10 mouse cellular contexts compared by ENCODE assay signal in genomic region chr16:95833455-95833854, GRCm38 (mm10).
DNase-seq lines count a peak whose midpoint lies in the region; ATAC-seq and TF ChIP-seq lines count a peak whose summit lies in the region.
"Had no signal": no experiment of that assay in that cellular context is flagged by ENCODE, and none has a peak within 500 bp of the region (broad histone marks: within the 10 kb centered on the region; RNA-seq: fewer than 3 reads in every experiment).

No protein-coding gene starts in this region.

- intact Hi-C loops in heart, adult 2 months (cut with DNase I), result loop anchor here (2.0 to 5.0 kb wide), 2 partner anchors 83 to 131 kb away; partner anchors contain the start of gene Ets2

- no peak for ATAC-seq in heart, embryonic 12.5 days (ENCODE audit: insufficient number of reproducible peaks, low FRiP score)
- no peak for ATAC-seq in heart, embryonic 16.5 days (replicated peaks; ENCODE audit: extremely low read depth, insufficient read depth, low FRiP score)
- no peak for ATAC-seq in forebrain, embryonic 14.5 days
- ATAC-seq in midbrain, embryonic 16.5 days, result no peak

- TF ChIP-seq POLR2A in heart, adult 2 months (IDR thresholded peaks at IDR 0.05; ENCODE audit: insufficient read depth, low read depth, low read length), result 0 out of 2 replicates have a peak, but pooled peaks have one; percentile 26
- no peak for TF ChIP-seq POLR2A in MEL (IDR thresholded peaks at IDR 0.05; ENCODE audit: control insufficient read depth in 1 of 2, insufficient read depth in 1 of 2, low read depth in 1 of 2, low read length in 2 of 2, poor library complexity in 1 of 2)
- TF ChIP-seq POLR2A in thymus, adult 2 months (IDR thresholded peaks at IDR 0.05; ENCODE audit: control insufficient read depth, extremely low read depth, insufficient read depth, low read length, poor library complexity), result no peak

- TF ChIP-seq CTCF in heart, adult 2 months (IDR thresholded peaks at IDR 0.05), result no peak
- no peak for TF ChIP-seq CTCF in MEL (IDR thresholded peaks at IDR 0.05 in 2 of 3, conservative IDR thresholded peaks at IDR 0.05 in 1 of 3; ENCODE audit: control insufficient read depth in 1 of 3, insufficient read depth in 1 of 3, low read depth in 2 of 3, low read length in 3 of 3, poor library complexity in 1 of 3, severe bottlenecking in 1 of 3)
- TF ChIP-seq CTCF in thymus, adult 2 months (IDR thresholded peaks at IDR 0.05; ENCODE audit: borderline replicate concordance, control insufficient read depth, extremely low read depth, insufficient read depth, low read length, poor library complexity), result no peak

- peak; percentile 50 to 68 for DNase-seq in heart, adult 2 months
- DNase-seq in MEL (ENCODE audit: low read depth, low spot score), result peak; percentile 44
- peak; percentile 65 for DNase-seq in lung, postnatal 10 days
- no peak for DNase-seq in thymus, adult 2 months
- DNase-seq in forebrain, embryonic 14.5 days (ENCODE audit: low spot score), result no peak
- DNase-seq: gastrocnemius, postnatal 36 days had no signal

- WGBS in heart, adult 2 months, result 34% methylated on average over 10 of the region's 10 CpGs
- 71% methylated on average over 10 of the region's 10 CpGs for WGBS in heart, embryonic 12.5 days
- 57% methylated on average over 10 of the region's 10 CpGs for WGBS in heart, embryonic 16.5 days
- WGBS in thymus, adult 2 months, result 31% methylated on average over 10 of the region's 10 CpGs
- WGBS in forebrain, embryonic 14.5 days, result 83% methylated on average over 10 of the region's 10 CpGs
- WGBS in midbrain, embryonic 16.5 days, result 79% methylated on average over 10 of the region's 10 CpGs

- H3K4me3 ChIP-seq in heart, adult 2 months, result no peak overlapping the region
- no peak overlapping the region for H3K4me3 ChIP-seq in heart, embryonic 12.5 days
- H3K4me3 ChIP-seq in MEL (ENCODE audit: control insufficient read depth in 1 of 2, insufficient read depth in 1 of 2, low read depth in 2 of 2, low read length in 2 of 2), result no peak overlapping the region
- H3K4me3 ChIP-seq in heart, embryonic 16.5 days (ENCODE audit: low read length), result no peak overlapping the region
- H3K4me3 ChIP-seq in thymus, adult 2 months (ENCODE audit: control insufficient read depth, insufficient read depth, low read length), result no peak overlapping the region
- no peak overlapping the region for H3K4me3 ChIP-seq in forebrain, embryonic 14.5 days (ENCODE audit: low read depth, low read length)
- no peak overlapping the region for H3K4me3 ChIP-seq in midbrain, embryonic 16.5 days (ENCODE audit: low read depth, low read length)

- no peaks in the 10 kb centered on the region for H3K79me2 ChIP-seq in heart, adult 2 months (replicated peaks; ENCODE audit: control insufficient read depth, insufficient read depth, low read length)
- H3K79me2 ChIP-seq in MEL (ENCODE audit: control insufficient read depth, insufficient read depth, low read length, poor library complexity), result no peaks in the 10 kb centered on the region

- 0 out of 2 replicates have a peak, but pooled peaks have one; percentile 8 for TF ChIP-seq EP300 in heart, adult 2 months (IDR thresholded peaks at IDR 0.05; ENCODE audit: insufficient read depth, low read depth, low read length)
- TF ChIP-seq EP300 in MEL (IDR thresholded peaks at IDR 0.05; ENCODE audit: low read depth in 1 of 2, low read length in 2 of 2), result peak in 1 of 2 experiments; percentile 26; a peak in 1 of 4 replicates

- no peak overlapping the region for H3K4me2 ChIP-seq in heart, embryonic 12.5 days
- no peak overlapping the region for H3K4me2 ChIP-seq in heart, embryonic 16.5 days (ENCODE audit: low read depth, low read length)
- no peak overlapping the region for H3K4me2 ChIP-seq in forebrain, embryonic 14.5 days (ENCODE audit: low read length)
- H3K4me2 ChIP-seq in midbrain, embryonic 16.5 days (ENCODE audit: low read length), result no peak overlapping the region

- no peak overlapping the region for H3K9ac ChIP-seq in heart, adult 2 months (ENCODE audit: low read depth, low read length)
- no peak overlapping the region for H3K9ac ChIP-seq in heart, embryonic 12.5 days
- H3K9ac ChIP-seq in MEL (ENCODE audit: control insufficient read depth, low read depth, low read length, poor library complexity, severe bottlenecking), result peak overlapping the region; percentile 42; the same call in 1 of the 2 replicates
- no peak overlapping the region for H3K9ac ChIP-seq in heart, embryonic 16.5 days (ENCODE audit: low read length)
- H3K9ac ChIP-seq in forebrain, embryonic 14.5 days (ENCODE audit: low read length), result no peak overlapping the region
- no peak overlapping the region for H3K9ac ChIP-seq in midbrain, embryonic 16.5 days (ENCODE audit: low read depth, low read length)

- peak overlapping the region; percentile 75 for H3K27ac ChIP-seq in heart, adult 2 months
- no peak overlapping the region; the same call in 1 of the 2 replicates for H3K27ac ChIP-seq in heart, embryonic 12.5 days (ENCODE audit: poor library complexity, severe bottlenecking)
- H3K27ac ChIP-seq in MEL (ENCODE audit: control insufficient read depth, low read depth, low read length), result no peak overlapping the region
- H3K27ac ChIP-seq in heart, embryonic 16.5 days (ENCODE audit: low read length), result peak overlapping the region; percentile 64
- no peak overlapping the region for H3K27ac ChIP-seq in thymus, adult 2 months (ENCODE audit: control insufficient read depth, insufficient read depth, low read length)
- no peak overlapping the region for H3K27ac ChIP-seq in forebrain, embryonic 14.5 days (ENCODE audit: low read depth, low read length)
- no peak overlapping the region for H3K27ac ChIP-seq in midbrain, embryonic 16.5 days (ENCODE audit: low read length)

- no peaks in the 10 kb centered on the region for H3K36me3 ChIP-seq in heart, adult 2 months (ENCODE audit: control insufficient read depth, insufficient read depth, low read length)
- no peaks in the 10 kb centered on the region for H3K36me3 ChIP-seq in heart, embryonic 12.5 days
- H3K36me3 ChIP-seq in MEL (ENCODE audit: control insufficient read depth in 1 of 2, insufficient read depth in 2 of 2, low read length in 2 of 2), result no peaks in the 10 kb centered on the region
- no peaks in the 10 kb centered on the region for H3K36me3 ChIP-seq in heart, embryonic 16.5 days (ENCODE audit: control insufficient read depth, insufficient read depth)
- no peaks in the 10 kb centered on the region for H3K36me3 ChIP-seq in thymus, adult 2 months (ENCODE audit: control insufficient read depth, insufficient read depth, low read length)
- no peaks in the 10 kb centered on the region for H3K36me3 ChIP-seq in forebrain, embryonic 14.5 days (ENCODE audit: control insufficient read depth, insufficient read depth, low read length)
- no peaks in the 10 kb centered on the region for H3K36me3 ChIP-seq in midbrain, embryonic 16.5 days (ENCODE audit: control insufficient read depth, insufficient read depth, low read length)

- no peaks in the 10 kb centered on the region for H3K27me3 ChIP-seq in heart, adult 2 months (ENCODE audit: control insufficient read depth, insufficient read depth, low read length)
- H3K27me3 ChIP-seq in heart, embryonic 12.5 days (replicated peaks), result no peaks in the 10 kb centered on the region
- H3K27me3 ChIP-seq in MEL (ENCODE audit: control insufficient read depth in 1 of 2, insufficient read depth in 2 of 2, low read length in 2 of 2), result no peaks in the 10 kb centered on the region; a peak in 1 of 4 replicates
- H3K27me3 ChIP-seq in heart, embryonic 16.5 days (ENCODE audit: control insufficient read depth, insufficient read depth, low read length), result no peaks in the 10 kb centered on the region
- no peaks in the 10 kb centered on the region for H3K27me3 ChIP-seq in thymus, adult 2 months (ENCODE audit: control insufficient read depth, insufficient read depth, low read length)
- H3K27me3 ChIP-seq in forebrain, embryonic 14.5 days (replicated peaks; ENCODE audit: control insufficient read depth, insufficient read depth, low read length), result no peaks in the 10 kb centered on the region
- H3K27me3 ChIP-seq in midbrain, embryonic 16.5 days (ENCODE audit: control insufficient read depth, insufficient read depth, low read depth, low read length), result no peaks in the 10 kb centered on the region
- H3K27me3 ChIP-seq: CH12.LX had no signal

- H3K9me3 ChIP-seq in heart, embryonic 12.5 days (replicated peaks), result no peaks in the 10 kb centered on the region
- H3K9me3 ChIP-seq in MEL (replicated peaks; ENCODE audit: insufficient read depth, low read length), result no peaks in the 10 kb centered on the region
- 0 out of 2 replicates have a peak, but pooled peaks cover under 1% of the 10 kb centered on the region for H3K9me3 ChIP-seq in heart, embryonic 16.5 days (replicated peaks; ENCODE audit: control insufficient read depth, low read length)
- H3K9me3 ChIP-seq in forebrain, embryonic 14.5 days (replicated peaks; ENCODE audit: control insufficient read depth, low read length), result no peaks in the 10 kb centered on the region
- H3K9me3 ChIP-seq in midbrain, embryonic 16.5 days (replicated peaks; ENCODE audit: control insufficient read depth, low read length, poor library complexity, severe bottlenecking), result no peaks in the 10 kb centered on the region

- TF ChIP-seq RAD21 in MEL (IDR thresholded peaks at IDR 0.05; ENCODE audit: low read depth, low read length), result no peak

- H3K4me1 ChIP-seq in heart, adult 2 months (ENCODE audit: control insufficient read depth, insufficient read depth, low read length), result peaks cover 29% of the 10 kb centered on the region
- H3K4me1 ChIP-seq in heart, embryonic 12.5 days (replicated peaks), result peaks cover 17% of the 10 kb centered on the region
- 0 out of 4 replicates have a peak, but pooled peaks cover 0 to 2% of the 10 kb centered on the region in 2 experiments for H3K4me1 ChIP-seq in MEL (ENCODE audit: control insufficient read depth in 1 of 2, insufficient read depth in 2 of 2, low read length in 2 of 2)
- peaks cover 17% of the 10 kb centered on the region for H3K4me1 ChIP-seq in heart, embryonic 16.5 days (ENCODE audit: control insufficient read depth, insufficient read depth, low read length)
- peaks cover 52% of the 10 kb centered on the region for H3K4me1 ChIP-seq in thymus, adult 2 months (replicated peaks; ENCODE audit: control insufficient read depth, insufficient read depth, low read length)
- peaks cover 4% of the 10 kb centered on the region; the same call in 1 of the 2 replicates for H3K4me1 ChIP-seq in forebrain, embryonic 14.5 days (ENCODE audit: control insufficient read depth, insufficient read depth, low read length)
- peaks cover 23% of the 10 kb centered on the region for H3K4me1 ChIP-seq in midbrain, embryonic 16.5 days (ENCODE audit: control insufficient read depth, insufficient read depth, low read length)

TF ChIP-seq in MEL, 35 proteins besides CTCF, POLR2A, EP300 and RAD21:
- no peak for TF ChIP-seq UBTF (IDR thresholded peaks at IDR 0.05; ENCODE audit: borderline replicate concordance, insufficient read depth, low read depth, low read length)
- TF ChIP-seq NRF1 (IDR thresholded peaks at IDR 0.05; ENCODE audit: insufficient read depth, low read depth, low read length, poor library complexity, severe bottlenecking), result peak; percentile 45; the same call in 1 of the 2 replicates

Comparison
In these comparisons a context has a peak if more than half of its experiments do, and no peak if none do; other contexts are left out.
1. H3K27ac ChIP-seq: peak in heart, adult 2 months (single experiment) and heart, embryonic 16.5 days (single experiment); none in heart, embryonic 12.5 days (single experiment), MEL (single experiment), thymus, adult 2 months (single experiment), forebrain, embryonic 14.5 days (single experiment) and midbrain, embryonic 16.5 days (single experiment).
2. DNase-seq: peak in heart, adult 2 months (2 of 2), MEL (single experiment) and lung, postnatal 10 days (single experiment); none in thymus, adult 2 months (single experiment) and forebrain, embryonic 14.5 days (single experiment).